Mouse (Mus musculus): ENCODE data around the gene Vsx1.

DNA sequence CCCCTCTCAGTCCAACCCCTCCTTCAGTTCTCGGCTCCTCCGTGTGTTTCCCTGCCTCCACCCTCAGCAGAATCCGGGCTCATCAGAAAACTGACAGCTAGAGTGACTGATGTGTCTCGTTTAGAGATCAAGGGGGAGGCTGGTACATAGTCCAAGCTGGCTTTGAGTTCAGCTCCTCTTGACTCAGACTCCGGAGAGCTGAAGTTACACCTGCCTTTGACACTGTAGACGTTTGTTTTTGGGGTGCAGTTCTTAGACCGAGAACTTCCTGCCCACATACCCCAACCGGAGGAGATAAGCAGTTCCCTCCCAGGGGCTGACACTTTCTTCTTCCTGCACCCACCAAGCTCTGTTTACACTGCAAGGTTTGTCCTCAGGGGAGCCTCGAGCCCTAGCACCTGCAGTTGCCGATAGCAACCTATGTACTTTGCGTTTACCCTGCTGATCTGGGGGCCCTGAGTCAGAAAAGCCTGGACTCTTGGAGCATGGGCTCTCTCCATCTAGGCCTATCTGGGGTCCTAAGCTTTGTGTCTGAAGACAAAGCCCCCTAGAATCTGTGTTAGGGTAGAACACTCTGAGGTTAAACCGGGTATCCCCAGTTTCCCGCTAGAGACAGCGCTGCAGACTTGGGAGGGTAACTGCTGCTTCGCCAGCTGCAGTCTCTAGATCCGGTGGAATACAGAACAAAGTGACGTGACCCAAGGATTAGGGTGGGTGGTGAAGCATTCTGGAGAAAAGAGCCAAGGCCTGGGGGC lies 21.9 kb downstream of the Vsx1 start:
- no peak for TF ChIP-seq CTCF (IDR thresholded peaks at IDR 0.05; ENCODE audit: extremely low read depth, insufficient read depth, low read length)
- TF ChIP-seq POLR2A (IDR thresholded peaks at IDR 0.05; ENCODE audit: extremely low read depth, insufficient read depth, low read length): no peak
